Mouse (Mus musculus): Measurements from ENCODE around the gene Arl2. TPM values are rescaled to one million over a fixed set of nuclear protein-coding genes. Genes with fewer than 3 reads are reported as not detected.
"Not testable (repeated sequence)": the region's sequence is repeated elsewhere in the genome, so short reads cannot be mapped to it uniquely, and the experiment has no call there.

Gene Arl2
- polyA plus RNA-seq, 1 experiment from 2014 or later: 106 TPM

DNA sequence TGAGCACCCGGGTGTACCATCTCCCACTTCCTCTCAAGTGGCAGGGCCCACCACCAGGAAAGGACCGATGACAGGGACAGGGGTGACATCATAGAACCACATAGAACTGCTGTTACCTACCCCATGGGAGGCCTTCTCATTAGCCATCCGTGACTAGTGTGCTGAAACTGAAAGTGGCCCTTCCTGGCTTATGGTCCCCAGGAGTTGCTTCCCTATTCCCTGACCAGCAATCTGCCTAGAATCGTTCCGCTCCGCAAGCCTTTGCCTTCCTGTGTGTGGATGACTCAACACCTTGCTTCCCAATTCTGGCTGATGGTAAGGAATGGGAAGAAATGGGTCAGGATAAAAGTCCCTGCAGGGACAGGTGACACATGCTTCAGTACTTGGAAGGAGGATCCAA, 15.9 kb upstream of the Arl2 start:
- Histone ChIP-seq H3K36me3 (ENCODE audit: control insufficient read depth, insufficient read depth, low read length) (no peaks in the 10 kb centered on the region), H3K27me3 (ENCODE audit: control insufficient read depth, insufficient read depth, low read length) (no peaks in the 10 kb centered on the region), H3K27ac (ENCODE audit: low read length) (no peak overlapping the region), H3K4me3 (replicated peaks; ENCODE audit: low read length) (no peak overlapping the region), H3K9ac (ENCODE audit: low read length) (0 out of 2 replicates have a peak overlapping the region, but pooled peaks have one; percentile 43), H3K9me3 (replicated peaks; ENCODE audit: control insufficient read depth, low read length) (no peaks in the 10 kb centered on the region), H3K4me2 (ENCODE audit: low read depth, low read length) (no peak overlapping the region), H3K4me1 (ENCODE audit: control insufficient read depth, insufficient read depth, low read length) (no peaks in the 10 kb centered on the region)
- 67% methylated on average over 6 of the region's 6 CpGs for WGBS
- ATAC-seq (ENCODE audit: insufficient read depth, low FRiP score): no peak

DNA sequence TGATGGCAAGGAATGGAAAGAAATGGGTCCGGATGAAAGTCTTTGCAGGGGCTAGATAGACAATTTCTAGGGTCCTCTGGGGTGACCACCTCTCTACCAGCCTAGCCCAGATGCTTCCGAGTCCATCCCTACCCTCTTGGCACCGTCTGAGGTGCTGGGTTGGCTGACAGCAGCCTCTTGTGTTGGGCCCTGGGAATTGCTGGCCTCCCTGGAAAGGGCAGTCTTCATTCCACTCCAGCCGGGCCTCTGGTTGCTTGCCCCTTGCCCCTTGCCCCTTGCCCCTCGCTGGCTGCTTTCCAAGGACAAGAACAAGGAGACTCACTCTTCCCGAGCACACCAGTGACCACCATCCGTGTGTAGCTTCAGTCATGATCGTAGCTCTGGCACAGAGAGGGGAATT, 15.0 kb upstream of the Arl2 start:
- no peak for ATAC-seq (ENCODE audit: insufficient read depth, low FRiP score)
- no peak overlapping the region for H3K4me2 ChIP-seq (ENCODE audit: low read depth, low read length)
- no peaks in the 10 kb centered on the region for H3K9me3 ChIP-seq (replicated peaks; ENCODE audit: control insufficient read depth, low read length)
- no peaks in the 10 kb centered on the region for H3K4me1 ChIP-seq (ENCODE audit: control insufficient read depth, insufficient read depth, low read length)
- H3K27me3 ChIP-seq (ENCODE audit: control insufficient read depth, insufficient read depth, low read length): no peaks in the 10 kb centered on the region
- no peak overlapping the region for H3K4me3 ChIP-seq (replicated peaks; ENCODE audit: low read length)
- H3K27ac ChIP-seq (ENCODE audit: low read length): no peak overlapping the region
- no peak overlapping the region for H3K9ac ChIP-seq (ENCODE audit: low read length)
- 61% methylated on average over 8 of the region's 8 CpGs for WGBS
- H3K36me3 ChIP-seq (ENCODE audit: control insufficient read depth, insufficient read depth, low read length): no peaks in the 10 kb centered on the region

DNA sequence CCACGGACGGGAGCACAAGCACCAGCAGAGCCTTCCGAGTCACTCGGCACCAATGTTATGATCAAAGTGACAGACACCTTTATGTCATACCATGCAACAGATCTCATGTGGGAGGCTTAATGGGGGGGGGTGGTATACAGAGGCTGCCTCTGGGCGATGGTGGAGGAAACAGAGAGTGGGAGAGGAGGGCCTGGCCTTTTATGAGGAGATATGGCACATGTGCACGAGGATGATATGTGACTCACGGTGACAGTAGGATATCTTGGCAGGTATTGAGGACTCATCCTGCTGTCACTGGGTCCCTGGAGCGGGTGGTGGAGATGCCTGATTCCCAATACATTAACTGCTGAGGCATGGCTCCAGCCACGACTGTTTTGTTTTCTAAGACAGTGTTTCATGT, 13.8 kb upstream of the Arl2 start:
- 81% methylated on average over 9 of the region's 9 CpGs for WGBS
- no peak for ATAC-seq (ENCODE audit: insufficient read depth, low FRiP score)
- H3K4me1 ChIP-seq (ENCODE audit: control insufficient read depth, insufficient read depth, low read length): no peaks in the 10 kb centered on the region
- H3K36me3 ChIP-seq (ENCODE audit: control insufficient read depth, insufficient read depth, low read length): no peaks in the 10 kb centered on the region
- H3K4me2 ChIP-seq (ENCODE audit: low read depth, low read length): no peak overlapping the region
- H3K27ac ChIP-seq (ENCODE audit: low read length): no peak overlapping the region
- no peaks in the 10 kb centered on the region for H3K9me3 ChIP-seq (replicated peaks; ENCODE audit: control insufficient read depth, low read length)
- H3K9ac ChIP-seq (ENCODE audit: low read length): no peak overlapping the region
- H3K27me3 ChIP-seq (ENCODE audit: control insufficient read depth, insufficient read depth, low read length): no peaks in the 10 kb centered on the region
- no peak overlapping the region for H3K4me3 ChIP-seq (replicated peaks; ENCODE audit: low read length)

DNA sequence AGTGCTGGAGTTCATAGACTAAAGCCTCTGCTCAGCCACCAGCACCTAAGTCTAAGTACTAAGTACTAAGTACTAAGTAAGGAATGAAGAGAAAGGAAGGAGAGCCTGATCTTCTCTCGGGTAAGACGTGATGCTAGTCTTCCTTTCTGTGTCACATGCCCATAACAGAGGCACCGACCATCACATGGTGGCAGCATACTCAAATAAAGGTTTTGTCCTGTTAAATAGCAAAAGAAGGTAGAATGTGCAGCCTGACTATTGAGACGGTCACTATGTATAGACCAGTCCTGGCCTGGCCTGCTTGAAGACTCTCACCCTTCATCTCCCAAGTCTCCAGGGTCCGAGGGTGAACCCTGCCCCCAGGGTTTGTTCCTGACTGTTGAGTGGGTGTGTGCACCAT, 3.5 kb upstream of the Arl2 start:
- ATAC-seq (ENCODE audit: insufficient read depth, low FRiP score): no peak

DNA sequence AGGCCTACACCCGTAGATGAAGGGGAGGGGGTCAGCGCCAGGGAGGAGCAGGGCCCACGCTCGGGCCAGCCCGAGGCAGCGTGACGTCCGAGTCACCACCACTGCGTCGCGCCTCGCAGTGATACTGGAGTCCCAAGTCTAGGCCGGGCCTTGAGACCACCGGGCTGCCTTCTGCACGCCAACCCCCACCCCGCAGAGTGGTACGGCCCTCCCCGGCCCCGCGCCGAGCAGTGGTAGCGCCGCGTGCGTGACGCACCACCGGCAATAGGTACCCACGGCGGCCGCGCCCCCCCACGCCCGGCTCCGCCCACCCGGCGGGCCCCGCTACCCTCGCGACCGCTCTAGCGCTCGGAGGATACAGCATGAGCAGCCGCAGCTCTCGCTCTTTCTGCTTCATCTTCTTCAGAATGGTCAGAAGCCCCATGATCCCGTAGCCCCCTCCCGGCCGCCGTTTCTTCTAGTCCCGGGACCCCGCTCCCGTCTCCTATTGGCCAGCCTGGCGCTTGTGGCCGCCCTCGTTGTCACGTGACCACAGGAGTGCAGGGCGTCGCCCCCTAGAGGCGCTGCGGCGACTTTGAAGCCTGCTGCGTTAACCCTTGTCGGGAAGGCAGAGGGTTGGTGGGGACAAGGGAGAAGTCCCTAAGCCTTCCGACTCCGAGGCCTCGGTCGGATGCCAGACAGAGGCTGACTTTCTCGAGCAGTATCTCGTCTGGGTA, 512 bp downstream of the Arl2 start, which contains the start of gene Batf2:
TSS of gene Batf2 (plus strand) at position 306 of the 716 bp plus-strand sequence.
- H3K4me1 ChIP-seq (ENCODE audit: control insufficient read depth, insufficient read depth, low read length): peaks cover 12% of the 10 kb centered on the region
- WGBS: under 1% methylated on average over 62 of the region's 68 CpGs
- peak within 1 kb of the TSS; percentile 71 for H3K4me3 ChIP-seq (replicated peaks; ENCODE audit: low read length)
- H3K27ac ChIP-seq (ENCODE audit: low read length): peak within 1 kb of the TSS; percentile 94
- H3K4me2 ChIP-seq (ENCODE audit: low read depth, low read length): peak within 1 kb of the TSS; percentile 70
- H3K9me3 ChIP-seq (replicated peaks; ENCODE audit: control insufficient read depth, low read length): 0 out of 2 replicates have a peak, but pooled peaks cover 4% of the 10 kb centered on the region
- H3K9ac ChIP-seq (ENCODE audit: low read length): peak within 1 kb of the TSS; percentile 86
- H3K27me3 ChIP-seq (ENCODE audit: control insufficient read depth, insufficient read depth, low read length): no peaks in the 10 kb centered on the region
- H3K36me3 ChIP-seq (ENCODE audit: control insufficient read depth, insufficient read depth, low read length): peaks cover 7% of the 10 kb centered on the region; the same call in 1 of the 2 replicates
- ATAC-seq (ENCODE audit: insufficient read depth, low FRiP score): peak; percentile 95

More for the DNA sequence above, 3.5 kb upstream of the Arl2 start:
- Histone ChIP-seq H3K4me2 (ENCODE audit: low read depth, low read length) (no peak overlapping the region), H3K27me3 (ENCODE audit: control insufficient read depth, insufficient read depth, low read length) (no peaks in the 10 kb centered on the region), H3K9ac (ENCODE audit: low read length) (no peak overlapping the region), H3K36me3 (ENCODE audit: control insufficient read depth, insufficient read depth, low read length) (no peaks in the 10 kb centered on the region), H3K27ac (ENCODE audit: low read length) (no peak overlapping the region), H3K4me3 (replicated peaks; ENCODE audit: low read length) (no peak overlapping the region), H3K9me3 (replicated peaks; ENCODE audit: control insufficient read depth, low read length) (0 out of 2 replicates have a peak, but pooled peaks cover 4% of the 10 kb centered on the region), H3K4me1 (ENCODE audit: control insufficient read depth, insufficient read depth, low read length) (peaks cover 10% of the 10 kb centered on the region)
- WGBS: 75% methylated on average over 5 of the region's 5 CpGs

DNA sequence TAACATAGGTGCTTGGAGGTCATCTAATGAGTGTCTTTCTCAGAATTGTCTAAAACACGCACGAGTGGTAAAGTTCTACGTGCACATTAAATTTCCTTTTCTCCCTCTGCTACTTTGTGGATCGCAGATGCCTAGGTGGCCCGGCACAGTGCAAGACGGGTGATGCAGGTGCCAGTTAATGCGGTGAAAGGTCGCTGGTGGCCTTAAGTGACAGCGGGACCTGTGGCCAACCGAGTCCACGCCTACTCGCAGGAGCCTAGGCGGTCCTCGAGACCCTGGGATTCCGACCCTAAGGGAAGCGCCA, 1.0 kb downstream of the Arl2 start:
- no peak; the same call in 1 of the 2 replicates for ATAC-seq (ENCODE audit: insufficient read depth, low FRiP score)
- Histone ChIP-seq H3K36me3 (ENCODE audit: control insufficient read depth, insufficient read depth, low read length) (peaks cover 7% of the 10 kb centered on the region; the same call in 1 of the 2 replicates), H3K9ac (ENCODE audit: low read length) (peak overlapping the region; percentile 86), H3K9me3 (replicated peaks; ENCODE audit: control insufficient read depth, low read length) (0 out of 2 replicates have a peak, but pooled peaks cover 4% of the 10 kb centered on the region), H3K27me3 (ENCODE audit: control insufficient read depth, insufficient read depth, low read length) (no peaks in the 10 kb centered on the region), H3K4me1 (ENCODE audit: control insufficient read depth, insufficient read depth, low read length) (peaks cover 12% of the 10 kb centered on the region), H3K4me2 (ENCODE audit: low read depth, low read length) (peak overlapping the region; percentile 70), H3K4me3 (replicated peaks; ENCODE audit: low read length) (peak overlapping the region; percentile 71), H3K27ac (ENCODE audit: low read length) (peak overlapping the region; percentile 94)
- 3% methylated on average over 16 of the region's 16 CpGs for WGBS

DNA sequence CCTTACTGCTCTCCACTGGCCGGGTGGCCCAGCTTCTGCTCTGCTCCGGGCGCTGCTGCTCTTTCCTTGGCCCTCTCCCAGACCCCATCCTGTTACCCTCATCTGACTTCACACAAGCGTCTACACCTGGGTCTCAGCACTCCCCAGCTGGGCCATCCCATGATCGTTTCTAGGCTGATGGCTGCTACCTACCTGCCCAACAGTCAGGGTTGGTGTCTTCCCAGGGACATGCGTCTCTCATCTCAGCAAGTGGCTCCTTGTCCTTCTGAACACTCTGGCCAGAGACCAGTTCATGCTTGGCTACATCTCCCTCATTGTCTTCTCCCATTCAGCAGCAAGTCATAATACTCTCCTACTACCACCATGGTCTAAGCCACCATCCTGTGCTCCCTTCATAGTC, 1.6 kb downstream of the Arl2 start:
- H3K4me2 ChIP-seq (ENCODE audit: low read depth, low read length): peak overlapping the region; percentile 70
- H3K27ac ChIP-seq (ENCODE audit: low read length): no peak overlapping the region
- no peaks in the 10 kb centered on the region for H3K27me3 ChIP-seq (ENCODE audit: control insufficient read depth, insufficient read depth, low read length)
- no peak for ATAC-seq (ENCODE audit: insufficient read depth, low FRiP score)
- 0 out of 2 replicates have a peak, but pooled peaks cover 4% of the 10 kb centered on the region for H3K9me3 ChIP-seq (replicated peaks; ENCODE audit: control insufficient read depth, low read length)
- H3K4me3 ChIP-seq (replicated peaks; ENCODE audit: low read length): peak overlapping the region; percentile 71
- H3K9ac ChIP-seq (ENCODE audit: low read length): peak overlapping the region; percentile 86; the same call in 1 of the 2 replicates
- peaks cover 8% of the 10 kb centered on the region; the same call in 1 of the 2 replicates for H3K36me3 ChIP-seq (ENCODE audit: control insufficient read depth, insufficient read depth, low read length)
- peaks cover 12% of the 10 kb centered on the region for H3K4me1 ChIP-seq (ENCODE audit: control insufficient read depth, insufficient read depth, low read length)
- WGBS: 90% methylated on average over 6 of the region's 6 CpGs

DNA sequence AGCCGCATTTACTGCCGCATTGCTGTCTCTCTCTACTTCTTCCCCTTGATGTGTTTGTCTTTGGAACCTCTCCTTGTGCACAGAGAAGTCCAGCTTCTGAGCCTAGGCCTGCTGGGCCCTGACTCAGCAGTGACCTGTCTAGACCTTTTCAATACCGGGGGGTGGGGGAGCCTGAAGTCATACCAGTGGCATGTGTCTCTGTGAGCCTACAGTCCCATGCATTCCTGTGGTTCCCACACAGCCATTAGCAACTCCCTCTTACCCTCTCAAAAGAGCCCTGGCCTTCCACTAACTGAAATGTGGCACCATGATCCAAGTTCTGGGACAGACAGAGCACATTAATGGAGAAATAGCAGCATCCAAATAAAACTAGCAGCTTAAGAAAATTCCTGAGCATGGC, 5.0 kb downstream of the Arl2 start:
- ATAC-seq (ENCODE audit: insufficient read depth, low FRiP score): no peak
- Histone ChIP-seq H3K4me3 (replicated peaks; ENCODE audit: low read length) (no peak overlapping the region), H3K9me3 (replicated peaks; ENCODE audit: control insufficient read depth, low read length) (no peaks in the 10 kb centered on the region), H3K4me1 (ENCODE audit: control insufficient read depth, insufficient read depth, low read length) (peaks cover 7% of the 10 kb centered on the region), H3K27ac (ENCODE audit: low read length) (no peak overlapping the region), H3K9ac (ENCODE audit: low read length) (0 out of 2 replicates have a peak overlapping the region, but pooled peaks have one; percentile 43), H3K4me2 (ENCODE audit: low read depth, low read length) (no peak overlapping the region), H3K36me3 (ENCODE audit: control insufficient read depth, insufficient read depth, low read length) (peaks cover 11% of the 10 kb centered on the region; the same call in 1 of the 2 replicates), H3K27me3 (ENCODE audit: control insufficient read depth, insufficient read depth, low read length) (no peaks in the 10 kb centered on the region)
- 84% methylated on average over 3 of the region's 3 CpGs for WGBS

DNA sequence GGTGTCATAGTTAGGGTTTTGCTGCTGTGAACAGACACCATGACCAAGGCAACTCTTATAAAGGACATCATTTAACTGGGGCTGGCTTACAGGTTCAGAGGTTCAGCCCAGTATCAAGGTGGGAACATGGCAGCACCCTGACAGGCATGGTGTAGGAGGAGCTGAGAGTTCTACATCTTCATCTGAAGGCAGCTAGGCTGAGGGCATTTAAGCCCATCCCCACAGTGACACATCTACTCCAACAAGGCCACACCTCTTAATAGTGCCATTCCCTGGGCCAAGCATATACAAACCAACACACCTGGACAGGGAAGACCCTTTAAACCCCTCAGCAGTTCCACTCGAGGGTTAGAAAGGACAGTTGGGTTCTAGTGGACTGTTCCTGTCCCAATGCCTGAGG, 8.2 kb downstream of the Arl2 start:
- not testable (repeated sequence) for H3K4me3 ChIP-seq (replicated peaks; ENCODE audit: low read length); H3K4me1 ChIP-seq (ENCODE audit: control insufficient read depth, insufficient read depth, low read length); H3K27me3 ChIP-seq (ENCODE audit: control insufficient read depth, insufficient read depth, low read length); H3K9ac ChIP-seq (ENCODE audit: low read length); H3K4me2 ChIP-seq (ENCODE audit: low read depth, low read length); ATAC-seq (ENCODE audit: insufficient read depth, low FRiP score); H3K9me3 ChIP-seq (replicated peaks; ENCODE audit: control insufficient read depth, low read length); H3K27ac ChIP-seq (ENCODE audit: low read length)
- 47% methylated on average over 1 of the region's 1 CpGs for WGBS
- peaks cover 11% of the 10 kb centered on the region; the same call in 1 of the 2 replicates for H3K36me3 ChIP-seq (ENCODE audit: control insufficient read depth, insufficient read depth, low read length)
